Mouse (Mus musculus) erythroblast, embryonic 14.5 days (primary cell): ENCODE measurements around the gene Tfe3.

ENCODE experiments used
- GATA1 ChIP-seq: IDR thresholded peaks from 2 replicates; pipeline ENCODE4 v1.6.1; 2012; ENCODE audit warnings: low read length, inconsistent platforms, mixed read lengths
- TAL1 ChIP-seq: IDR thresholded peaks from 3 replicates; pipeline ENCODE4 v1.6.1; 2012; ENCODE audit warnings: low read length, inconsistent platforms, mixed read lengths

DNA sequence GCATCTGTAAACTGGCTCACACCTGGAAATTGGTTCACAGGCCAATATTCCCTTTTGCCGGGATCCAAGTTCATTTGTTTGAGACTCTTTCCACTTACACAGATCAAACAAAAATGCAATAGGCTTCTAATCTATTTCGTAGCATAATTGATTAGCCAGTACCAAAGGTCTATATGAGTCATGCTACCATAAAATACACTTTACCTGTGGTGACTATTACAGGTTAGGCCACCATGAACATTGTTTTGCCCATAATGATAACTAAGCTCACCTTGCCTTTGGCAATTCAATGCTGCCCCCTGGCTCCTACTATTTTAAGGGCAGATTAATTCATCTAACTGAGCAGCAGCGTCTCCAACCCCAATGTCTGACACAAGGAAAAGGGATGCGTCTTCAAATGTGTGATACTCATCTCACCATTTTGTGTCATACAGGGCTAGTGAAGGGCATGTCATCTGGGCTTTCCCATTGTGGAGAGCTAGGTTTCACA, 20.3 kb downstream of the Tfe3 start:
- TF ChIP-seq TAL1 (no peak), GATA1 (no peak)
